Mouse (Mus musculus) ovary, adult 18-20 months (tissue): ENCODE results near the gene Litaf.
"Not testable (repeated sequence)": the region's sequence is repeated elsewhere in the genome, so short reads cannot be mapped to it uniquely, and the experiment has no call there.

Experiments
- DNase-seq: peaks from one replicate; pipeline ENCODE4 v3.0.0; 2022; ENCODE audit warnings: low spot score, mixed read lengths

Litaf gene

GRCm38 (mm10) chr16:11021403-11022112 lies 44.4 kb downstream of the Litaf start:
- DNase-seq, result no peak

GRCm38 (mm10) chr16:11017807-11018595 lies 48.0 kb downstream of the Litaf start:
- no peak for DNase-seq

- no peak for DNase-seq
Measured at GRCm38 (mm10) chr16:11016353-11016752, 49.6 kb downstream of the Litaf start.

GRCm38 (mm10) chr16:11014407-11014806 lies 51.5 kb downstream of the Litaf start:
- DNase-seq, result no peak

GRCm38 (mm10) chr16:11013464-11014147 lies 52.4 kb downstream of the Litaf start:
- DNase-seq, result not testable (repeated sequence)

- DNase-seq, result peak; percentile 34
Measured at GRCm38 (mm10) chr16:11012571-11013463, 53.1 kb downstream of the Litaf start.

GRCm38 (mm10) chr16:11011939-11012338 lies 54.0 kb downstream of the Litaf start:
- no peak for DNase-seq

- DNase-seq, result no peak
Measured at GRCm38 (mm10) chr16:11011206-11011605, 54.8 kb downstream of the Litaf start.

- no peak for DNase-seq
Measured at GRCm38 (mm10) chr16:11010270-11010669, 55.7 kb downstream of the Litaf start.

- DNase-seq, result peak; percentile 74
Measured at GRCm38 (mm10) chr16:11008162-11008991, 57.6 kb downstream of the Litaf start.

- DNase-seq, result no peak
Measured at GRCm38 (mm10) chr16:11006100-11006499, 59.9 kb downstream of the Litaf start.

- DNase-seq, result no peak
Measured at GRCm38 (mm10) chr16:11001703-11002659, 64.0 kb downstream of the Litaf start.

GRCm38 (mm10) chr16:10999809-11000208 lies 66.1 kb downstream of the Litaf start:
- no peak for DNase-seq

GRCm38 (mm10) chr16:10998224-10998623 lies 67.7 kb downstream of the Litaf start:
- DNase-seq, result no peak

GRCm38 (mm10) chr16:10996576-10996975 lies 69.4 kb downstream of the Litaf start:
- DNase-seq, result no peak

GRCm38 (mm10) chr16:10993032-10993744 lies 72.8 kb downstream of the Litaf start:
- peak; percentile 94 for DNase-seq

- no peak for DNase-seq
Measured at GRCm38 (mm10) chr16:10992090-10993031, 73.6 kb downstream of the Litaf start.

- DNase-seq, result no peak
Measured at GRCm38 (mm10) chr16:10991737-10992089, 74.2 kb downstream of the Litaf start.
